Mouse (Mus musculus): ENCODE measurements around the gene Olfr161. TPM values are rescaled to one million over a fixed set of nuclear protein-coding genes. Genes with fewer than 3 reads are reported as not detected.

Olfr161 gene
- not detected in 2 replicates for polyA plus RNA-seq (2012; rRNA removed)

DNA sequence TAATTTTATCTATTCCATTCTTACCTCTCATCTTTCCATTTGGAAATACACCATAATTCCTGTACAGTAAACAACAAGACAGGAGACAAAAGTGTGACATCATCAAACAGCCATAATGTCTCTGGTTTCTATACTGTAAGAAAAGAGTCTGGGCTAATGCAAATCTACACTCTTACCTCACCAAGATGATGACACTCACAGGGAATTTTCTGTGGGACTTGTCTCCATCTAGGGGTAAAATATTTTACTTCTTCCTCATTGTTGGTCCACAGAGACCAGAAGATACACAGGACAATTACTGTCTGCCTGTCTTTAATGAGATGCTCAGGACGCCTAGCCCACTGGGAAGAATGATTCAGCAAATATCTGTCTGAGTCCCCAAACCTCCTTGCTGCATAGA lies at the start of gene Olfr161:
TSS of gene Olfr161 (plus strand) at position 352 of the 400 bp plus-strand sequence.

Other genes with a start within 250 kb of the Olfr161 start
- 0.04 TPM in 1 of 2 replicates, not detected in the other for gene Mefv, start 127.1 kb downstream of the Olfr161 start, polyA plus RNA-seq (2012; rRNA removed)
- 17.9 and 18.3 TPM in 2 replicates for gene Zfp263, start 153.1 kb downstream of the Olfr161 start, polyA plus RNA-seq (2012; rRNA removed)
- gene Olfr15, start 239.8 kb downstream of the Olfr161 start, polyA plus RNA-seq (2012; rRNA removed), result 0.06 TPM in 1 of 2 replicates, not detected in the other